Mouse (Mus musculus): Measurements from ENCODE around the gene Tbl3.

- TF ChIP-seq MAX (IDR thresholded peaks at IDR 0.05; ENCODE audit: low read depth) (no peak), POLR2A (IDR thresholded peaks at IDR 0.05; ENCODE audit: insufficient read length, low read depth) (no peak), E2F4 (IDR thresholded peaks at IDR 0.05; ENCODE audit: insufficient read depth) (no peak), MYOG (IDR thresholded peaks at IDR 0.05; ENCODE audit: control insufficient read depth in 1 of 3, insufficient read depth in 1 of 3, insufficient read length in 2 of 3, low read depth in 2 of 3) (no peak), REST (IDR thresholded peaks at IDR 0.05; ENCODE audit: insufficient read depth, insufficient read length) (no peak), CEBPB (IDR thresholded peaks at IDR 0.05; ENCODE audit: insufficient read depth, poor library complexity, severe bottlenecking) (no peak), TCF12 (IDR thresholded peaks at IDR 0.05; ENCODE audit: insufficient read depth, poor library complexity, severe bottlenecking) (no peak)
Observed at GRCm38 (mm10) chr17:24650766-24651165, 56.7 kb downstream of the Tbl3 start.

Measured in myocyte (in vitro differentiated cells).